Mouse (Mus musculus): ENCODE data around the gene Rasgef1b. TPM values are rescaled to one million over a fixed set of nuclear protein-coding genes. Genes with fewer than 3 reads are reported as not detected.

The Rasgef1b gene
- polyA plus RNA-seq, 1 experiment from 2014 or later: 3.6 TPM

DNA sequence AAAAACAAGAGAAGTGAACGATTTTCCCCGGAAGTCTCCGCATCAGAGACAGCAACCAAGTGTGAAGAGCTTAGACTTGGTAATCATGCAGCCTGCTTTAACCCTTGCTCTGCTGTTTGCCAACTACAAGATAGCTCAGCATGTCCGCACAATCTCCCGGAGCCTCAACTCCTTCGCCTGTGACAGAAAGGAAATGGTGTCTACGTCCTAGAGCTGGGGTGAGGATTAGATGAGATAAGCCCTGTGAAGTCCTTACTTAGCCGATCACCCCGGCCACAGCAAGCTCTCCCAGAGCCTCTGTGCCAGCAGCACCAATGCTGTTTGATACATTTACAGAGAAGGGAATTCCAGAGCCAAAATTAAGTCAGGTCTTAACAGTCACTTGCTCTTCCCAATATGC, 235.0 kb downstream of the Rasgef1b start:
- 77% methylated on average over 9 of the region's 9 CpGs for WGBS

DNA sequence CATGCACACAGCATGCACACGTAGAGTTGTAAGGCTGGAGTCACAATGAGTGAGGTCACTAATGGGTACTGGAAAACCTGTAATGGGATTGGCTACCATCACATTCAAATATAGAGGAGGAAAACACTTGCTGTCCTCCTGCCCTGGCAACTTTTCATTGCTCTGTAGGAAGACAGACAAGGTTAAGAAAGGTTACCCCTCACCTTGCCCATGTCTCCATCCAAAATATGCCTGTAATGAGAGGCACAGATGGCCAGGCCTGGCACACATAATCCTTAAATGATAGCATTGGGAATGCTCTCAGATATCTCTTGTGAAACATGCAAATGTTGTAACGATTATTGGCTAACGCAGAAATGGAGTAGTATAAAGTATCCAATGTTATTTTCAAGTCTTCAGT, 235.8 kb downstream of the Rasgef1b start:
- Histone ChIP-seq H3K27me3 (replicated peaks; ENCODE audit: control insufficient read depth, insufficient read depth, low read length) (no peaks in the 10 kb centered on the region), H3K27ac (ENCODE audit: low read depth, low read length) (no peak overlapping the region), H3K9ac (ENCODE audit: low read depth, low read length) (no peak overlapping the region), H3K4me3 (ENCODE audit: low read depth, low read length) (no peak overlapping the region), H3K4me1 (replicated peaks; ENCODE audit: control insufficient read depth, insufficient read depth, low read length) (no peaks in the 10 kb centered on the region), H3K9me3 (ENCODE audit: control insufficient read depth) (no peaks in the 10 kb centered on the region), H3K36me3 (ENCODE audit: control insufficient read depth, insufficient read depth) (no peaks in the 10 kb centered on the region), H3K4me2 (replicated peaks; ENCODE audit: low read depth) (no peak overlapping the region)
- no peak for ATAC-seq
- no peak for TF ChIP-seq CTCF (IDR thresholded peaks at IDR 0.05; ENCODE audit: low read depth)
- WGBS: 96% methylated on average over 3 of the region's 3 CpGs

More for the DNA sequence above, 235.0 kb downstream of the Rasgef1b start:
- H3K4me3 ChIP-seq (ENCODE audit: low read depth, low read length): no peak overlapping the region
- ATAC-seq: no peak
- no peak overlapping the region for H3K9ac ChIP-seq (ENCODE audit: low read depth, low read length)
- no peaks in the 10 kb centered on the region for H3K36me3 ChIP-seq (ENCODE audit: control insufficient read depth, insufficient read depth)
- H3K27me3 ChIP-seq (replicated peaks; ENCODE audit: control insufficient read depth, insufficient read depth, low read length): no peaks in the 10 kb centered on the region
- H3K9me3 ChIP-seq (ENCODE audit: control insufficient read depth): 0 out of 2 replicates have a peak, but pooled peaks cover 3% of the 10 kb centered on the region
- TF ChIP-seq CTCF (IDR thresholded peaks at IDR 0.05; ENCODE audit: low read depth): no peak
- no peak overlapping the region for H3K4me2 ChIP-seq (replicated peaks; ENCODE audit: low read depth)
- no peaks in the 10 kb centered on the region for H3K4me1 ChIP-seq (replicated peaks; ENCODE audit: control insufficient read depth, insufficient read depth, low read length)
- H3K27ac ChIP-seq (ENCODE audit: low read depth, low read length): no peak overlapping the region

DNA sequence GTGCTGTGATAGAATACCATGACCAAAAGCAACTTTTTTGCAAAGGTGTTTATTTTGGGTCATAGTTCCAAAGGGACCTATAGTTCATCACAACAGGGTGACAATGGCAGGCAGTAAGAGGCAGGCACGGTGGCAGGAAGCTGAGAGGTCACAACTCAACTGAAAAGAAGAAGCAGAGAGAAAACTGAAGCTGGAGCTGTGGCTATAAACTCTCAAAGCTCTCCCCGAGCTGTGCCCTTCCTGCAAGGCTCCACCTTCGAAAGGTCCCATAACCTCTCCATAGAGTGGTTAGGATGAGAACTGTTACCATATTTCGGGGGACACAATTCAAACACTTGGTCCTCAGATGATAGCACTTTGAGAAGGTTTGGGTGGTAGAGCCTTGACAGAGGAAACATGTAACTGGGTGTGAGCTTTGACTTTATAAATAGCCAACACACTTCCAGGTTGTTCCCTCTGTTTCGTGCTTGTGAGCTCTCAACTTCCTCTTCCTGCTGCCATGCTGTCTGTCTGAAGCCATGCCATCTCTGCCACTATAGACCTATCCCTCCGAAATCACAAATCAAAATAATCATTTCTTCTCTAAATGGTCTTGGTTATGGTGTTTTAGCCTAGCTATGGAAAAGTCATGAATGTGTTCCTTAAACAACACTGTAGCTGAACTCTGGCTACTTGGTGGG, 240.2 kb downstream of the Rasgef1b start:
- H3K27me3 ChIP-seq (replicated peaks; ENCODE audit: control insufficient read depth, insufficient read depth, low read length): no peaks in the 10 kb centered on the region
- no peak overlapping the region for H3K4me2 ChIP-seq (replicated peaks; ENCODE audit: low read depth)
- H3K9ac ChIP-seq (ENCODE audit: low read depth, low read length): no peak overlapping the region
- no peak overlapping the region for H3K27ac ChIP-seq (ENCODE audit: low read depth, low read length)
- WGBS: 76% methylated on average over 6 of the region's 6 CpGs
- H3K36me3 ChIP-seq (ENCODE audit: control insufficient read depth, insufficient read depth): no peaks in the 10 kb centered on the region
- no peak for ATAC-seq
- H3K9me3 ChIP-seq (ENCODE audit: control insufficient read depth): no peaks in the 10 kb centered on the region
- no peaks in the 10 kb centered on the region for H3K4me1 ChIP-seq (replicated peaks; ENCODE audit: control insufficient read depth, insufficient read depth, low read length)
- H3K4me3 ChIP-seq (ENCODE audit: low read depth, low read length): no peak overlapping the region
- TF ChIP-seq CTCF (IDR thresholded peaks at IDR 0.05; ENCODE audit: low read depth): no peak

DNA sequence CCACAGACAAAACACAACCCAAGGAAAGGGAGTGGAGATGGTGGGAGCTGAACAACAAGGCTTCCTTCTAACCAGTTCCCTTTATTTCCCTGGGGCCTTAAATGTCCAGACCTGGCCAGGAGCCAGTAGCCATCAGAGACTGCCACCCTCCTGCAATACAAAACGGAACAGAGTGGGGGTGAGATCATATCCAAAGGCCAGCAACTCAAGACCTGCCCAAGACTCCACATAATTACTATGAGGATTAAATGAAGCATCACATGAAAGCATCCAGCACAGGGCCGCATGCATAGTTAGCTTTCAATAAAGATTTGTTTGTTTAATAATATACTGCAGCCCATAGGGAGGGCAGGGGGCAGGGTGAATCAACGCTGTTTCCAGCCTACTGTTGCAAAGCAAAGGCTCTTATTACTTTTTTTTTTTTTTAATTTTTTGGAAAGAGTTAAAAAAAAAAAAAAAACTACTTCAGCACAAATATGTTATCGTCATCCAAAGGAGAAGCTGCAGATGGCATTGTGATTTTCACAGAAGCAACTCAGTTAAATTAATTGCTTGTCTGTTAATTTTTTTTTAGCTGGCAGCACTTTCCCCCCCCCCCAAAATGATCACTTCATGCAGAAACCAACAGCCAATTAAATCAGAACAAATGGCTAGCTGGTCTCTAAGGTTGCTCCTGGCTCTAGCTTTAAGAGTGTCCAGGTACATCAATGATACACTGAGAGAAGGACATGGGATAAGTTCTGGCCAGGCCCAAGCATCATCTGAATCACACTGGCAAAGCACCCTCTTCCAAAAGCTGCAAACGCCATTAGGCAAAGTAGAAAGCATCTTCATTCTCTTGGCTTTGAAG, 241.6 kb downstream of the Rasgef1b start:
- H3K4me3 ChIP-seq (ENCODE audit: low read depth, low read length): no peak overlapping the region
- no peak for TF ChIP-seq CTCF (IDR thresholded peaks at IDR 0.05; ENCODE audit: low read depth)
- H3K4me1 ChIP-seq (replicated peaks; ENCODE audit: control insufficient read depth, insufficient read depth, low read length): no peaks in the 10 kb centered on the region
- no peaks in the 10 kb centered on the region for H3K36me3 ChIP-seq (ENCODE audit: control insufficient read depth, insufficient read depth)
- no peak for ATAC-seq
- H3K27me3 ChIP-seq (replicated peaks; ENCODE audit: control insufficient read depth, insufficient read depth, low read length): no peaks in the 10 kb centered on the region
- no peak overlapping the region for H3K9ac ChIP-seq (ENCODE audit: low read depth, low read length)
- 67% methylated on average over 5 of the region's 5 CpGs for WGBS
- no peaks in the 10 kb centered on the region for H3K9me3 ChIP-seq (ENCODE audit: control insufficient read depth)
- no peak overlapping the region for H3K4me2 ChIP-seq (replicated peaks; ENCODE audit: low read depth)
- no peak overlapping the region for H3K27ac ChIP-seq (ENCODE audit: low read depth, low read length)

DNA sequence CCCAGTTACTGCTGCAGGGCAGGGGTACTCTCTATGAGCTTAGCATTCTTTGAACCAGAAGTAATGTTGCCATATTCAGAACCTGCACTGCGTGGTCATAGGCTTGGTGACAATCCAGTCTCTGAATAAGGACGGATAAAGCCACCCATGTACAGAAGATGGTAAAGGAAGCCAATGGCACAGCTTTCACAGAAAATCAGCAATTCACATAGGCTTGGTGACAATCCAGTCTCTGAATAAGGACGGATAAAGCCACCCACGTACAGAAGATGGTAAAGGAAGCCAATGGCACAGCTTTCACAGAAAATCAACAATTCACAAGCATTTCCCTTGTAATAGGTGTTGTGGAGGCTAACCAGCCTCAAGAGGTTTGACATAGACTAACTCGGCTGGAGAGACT, 245.7 kb downstream of the Rasgef1b start:
- no peak for ATAC-seq
- H3K36me3 ChIP-seq (ENCODE audit: control insufficient read depth, insufficient read depth): no peaks in the 10 kb centered on the region

DNA sequence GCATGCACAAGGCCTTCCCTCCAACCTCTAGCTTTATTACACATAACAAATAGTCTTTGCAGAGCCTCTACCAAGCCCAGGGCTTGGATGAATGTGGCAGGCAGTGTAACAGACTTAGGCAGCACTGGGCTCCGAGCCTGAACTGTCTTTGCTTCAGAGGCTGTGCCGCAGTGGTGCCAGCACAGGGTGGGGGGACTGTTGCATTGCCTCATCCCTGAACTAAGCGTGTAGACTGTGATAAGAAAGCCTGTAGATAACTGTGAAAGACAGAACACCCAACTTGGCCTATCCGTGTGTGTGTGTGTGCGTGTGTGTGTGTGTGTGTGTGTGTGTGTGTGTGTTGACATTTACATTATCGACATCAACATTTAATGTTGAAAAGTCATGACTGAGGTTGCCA, 246.3 kb downstream of the Rasgef1b start:
- TF ChIP-seq CTCF (IDR thresholded peaks at IDR 0.05; ENCODE audit: low read depth): no peak
- Histone ChIP-seq H3K9me3 (ENCODE audit: control insufficient read depth) (no peaks in the 10 kb centered on the region), H3K4me1 (replicated peaks; ENCODE audit: control insufficient read depth, insufficient read depth, low read length) (peaks cover 5% of the 10 kb centered on the region), H3K27ac (ENCODE audit: low read depth, low read length) (no peak overlapping the region), H3K9ac (ENCODE audit: low read depth, low read length) (no peak overlapping the region), H3K4me3 (ENCODE audit: low read depth, low read length) (no peak overlapping the region), H3K27me3 (replicated peaks; ENCODE audit: control insufficient read depth, insufficient read depth, low read length) (no peaks in the 10 kb centered on the region), H3K4me2 (replicated peaks; ENCODE audit: low read depth) (no peak overlapping the region), H3K36me3 (ENCODE audit: control insufficient read depth, insufficient read depth) (no peaks in the 10 kb centered on the region)
- no peak for ATAC-seq
- WGBS: 85% methylated on average over 6 of the region's 6 CpGs

More for the DNA sequence above, 245.7 kb downstream of the Rasgef1b start:
- H3K27me3 ChIP-seq (replicated peaks; ENCODE audit: control insufficient read depth, insufficient read depth, low read length): no peaks in the 10 kb centered on the region
- H3K9me3 ChIP-seq (ENCODE audit: control insufficient read depth): no peaks in the 10 kb centered on the region
- no peak overlapping the region for H3K9ac ChIP-seq (ENCODE audit: low read depth, low read length)
- H3K27ac ChIP-seq (ENCODE audit: low read depth, low read length): no peak overlapping the region
- peaks cover 5% of the 10 kb centered on the region for H3K4me1 ChIP-seq (replicated peaks; ENCODE audit: control insufficient read depth, insufficient read depth, low read length)
- 91% methylated on average over 5 of the region's 5 CpGs for WGBS
- H3K4me2 ChIP-seq (replicated peaks; ENCODE audit: low read depth): no peak overlapping the region
- no peak overlapping the region for H3K4me3 ChIP-seq (ENCODE audit: low read depth, low read length)
- no peak for TF ChIP-seq CTCF (IDR thresholded peaks at IDR 0.05; ENCODE audit: low read depth)
